Mouse (Mus musculus) midbrain, embryonic 13.5 days (tissue): ENCODE measurements around the gene Cygb. TPM values are rescaled to one million over a fixed set of nuclear protein-coding genes. Genes with fewer than 3 reads are reported as not detected.

Experiments used
- ATAC-seq: fragments of 200-750 bp; cut with Nextera tagmentation; 2 replicates; pipeline ENCODE4 v1.8.0; 2017; ENCODE audit warnings: mild to moderate bottlenecking, moderate TSS enrichment, moderate library complexity
- H3K27ac ChIP-seq: fragments of 300-500 bp; sonication (generic); 2 replicates; pipeline ENCODE4 v1.5.1; 2015; ENCODE audit warnings: inconsistent platforms, mild to moderate bottlenecking, moderate library complexity
- H3K27me3 ChIP-seq: fragments of 300-500 bp; sonication (generic); 2 replicates; pipeline ENCODE4 v1.6.1; 2015; ENCODE audit warnings: mild to moderate bottlenecking, inconsistent platforms
- H3K36me3 ChIP-seq: fragments of 300-500 bp; sonication (generic); 2 replicates; pipeline ENCODE4 v1.6.1; 2015; ENCODE audit warnings: mild to moderate bottlenecking, inconsistent platforms
- H3K4me1 ChIP-seq: fragments of 300-500 bp; sonication (generic); replicated peaks from 2 replicates; pipeline ENCODE4 v1.6.1; 2015; ENCODE audit warnings: inconsistent platforms
- H3K4me2 ChIP-seq: fragments of 300-500 bp; sonication (generic); replicated peaks from 2 replicates; pipeline ENCODE4 v1.6.1; 2015; ENCODE audit warnings: moderate library complexity, mild to moderate bottlenecking, inconsistent platforms
- H3K4me3 ChIP-seq: fragments of 300-500 bp; sonication (generic); replicated peaks from 2 replicates; pipeline ENCODE4 v1.5.1; 2015; ENCODE audit warnings: mild to moderate bottlenecking, inconsistent platforms
- H3K9ac ChIP-seq: fragments of 300-500 bp; sonication (generic); replicated peaks from 2 replicates; pipeline ENCODE4 v1.6.1; 2015; ENCODE audit warnings: mild to moderate bottlenecking, inconsistent platforms
- H3K9me3 ChIP-seq: fragments of 300-500 bp; sonication (generic); 2 replicates; pipeline ENCODE4 v1.6.1; 2016; ENCODE audit warnings: mild to moderate bottlenecking, inconsistent platforms
- WGBS: fragments of 180-500 bp; shearing (Covaris S2); methylation state at CpG from one replicate; pipeline ENCODE4 v1.1.7; 2015; 5-methylcytosine and 5-hydroxymethylcytosine counted together
- polyA plus RNA-seq: library from polyadenylated mRNA; unstranded; fragments of >200 nt; fragmentation: Nextera tagmentation; extraction: Ambion mirVana; gene quantifications from 2 replicates; pipeline ENCODE4 v1.2.1, GENCODE M21; 2015

Gene Cygb
- polyA plus RNA-seq, 1 experiment from 2014 or later, result 8.8 TPM

DNA sequence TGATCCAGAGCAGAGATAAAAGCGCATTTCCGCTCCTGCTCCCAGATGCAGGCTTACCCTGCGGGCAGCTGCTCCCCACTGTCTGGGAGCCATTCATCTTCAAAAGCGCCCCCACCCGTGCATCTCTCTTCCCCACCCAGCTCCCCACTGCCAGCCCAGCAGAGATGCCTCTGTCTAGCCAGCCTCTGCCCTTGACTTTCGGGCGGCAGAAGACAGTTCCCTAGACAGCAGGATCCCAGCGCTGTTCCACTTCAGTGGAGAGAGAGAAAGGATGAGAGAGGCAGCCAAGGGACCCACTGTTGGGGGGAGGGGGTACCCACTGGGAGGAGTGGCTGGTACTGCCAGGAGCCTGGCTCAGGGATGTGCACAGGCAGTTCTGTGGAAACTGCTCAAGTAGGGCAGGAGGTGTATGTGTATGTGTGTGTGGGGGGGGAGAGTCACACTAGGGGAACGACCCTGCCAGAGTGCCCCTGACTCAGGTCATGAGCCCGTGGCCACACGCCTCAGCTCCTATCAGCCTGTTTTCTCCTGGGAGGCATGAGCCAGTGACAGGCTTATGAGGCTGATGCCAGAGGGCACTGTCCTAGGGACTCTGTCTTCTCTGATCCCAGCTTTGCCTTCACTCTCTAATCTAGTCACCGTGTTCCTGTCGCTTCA, 7.3 kb upstream of the Cygb start:
- peak; percentile 51 for ATAC-seq
- Histone ChIP-seq H3K4me2 (peak overlapping the region; percentile 33), H3K9ac (peak overlapping the region; percentile 49), H3K4me3 (no peak overlapping the region), H3K36me3 (no peaks in the 10 kb centered on the region), H3K4me1 (peaks cover 70% of the 10 kb centered on the region), H3K9me3 (no peaks in the 10 kb centered on the region), H3K27me3 (peaks cover 3% of the 10 kb centered on the region; the same call in 1 of the 2 replicates), H3K27ac (peak overlapping the region; percentile 88)
- WGBS, result 14% methylated on average over 13 of the region's 13 CpGs

DNA sequence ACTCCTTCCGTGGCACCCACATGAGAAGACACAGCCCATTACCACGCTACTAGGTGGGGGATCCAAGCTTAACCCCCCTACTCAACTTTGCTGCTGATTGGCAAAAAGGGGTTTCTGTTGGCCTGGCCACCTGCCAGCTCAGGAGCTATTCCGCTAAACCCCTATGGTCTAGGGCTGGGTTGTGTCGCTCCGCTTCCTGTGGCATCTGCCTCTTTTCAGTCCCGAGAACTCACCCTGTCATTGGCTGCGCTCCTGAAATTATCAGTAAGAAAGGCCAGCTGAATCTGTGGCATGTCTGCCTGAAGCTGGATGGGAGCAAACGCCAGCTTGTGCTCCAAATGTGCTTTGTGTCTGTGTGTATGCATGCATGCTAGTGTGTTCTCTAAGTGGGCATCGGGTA, 6.1 kb upstream of the Cygb start:
- Histone ChIP-seq H3K36me3 (no peaks in the 10 kb centered on the region), H3K9me3 (no peaks in the 10 kb centered on the region), H3K27me3 (peaks cover 9% of the 10 kb centered on the region; the same call in 1 of the 2 replicates), H3K27ac (peak overlapping the region; percentile 88), H3K4me2 (no peak overlapping the region), H3K4me3 (no peak overlapping the region), H3K4me1 (peaks cover 73% of the 10 kb centered on the region), H3K9ac (0 out of 2 replicates have a peak overlapping the region, but pooled peaks have one; percentile 28)
- no peak for ATAC-seq
- 68% methylated on average over 9 of the region's 9 CpGs for WGBS

DNA sequence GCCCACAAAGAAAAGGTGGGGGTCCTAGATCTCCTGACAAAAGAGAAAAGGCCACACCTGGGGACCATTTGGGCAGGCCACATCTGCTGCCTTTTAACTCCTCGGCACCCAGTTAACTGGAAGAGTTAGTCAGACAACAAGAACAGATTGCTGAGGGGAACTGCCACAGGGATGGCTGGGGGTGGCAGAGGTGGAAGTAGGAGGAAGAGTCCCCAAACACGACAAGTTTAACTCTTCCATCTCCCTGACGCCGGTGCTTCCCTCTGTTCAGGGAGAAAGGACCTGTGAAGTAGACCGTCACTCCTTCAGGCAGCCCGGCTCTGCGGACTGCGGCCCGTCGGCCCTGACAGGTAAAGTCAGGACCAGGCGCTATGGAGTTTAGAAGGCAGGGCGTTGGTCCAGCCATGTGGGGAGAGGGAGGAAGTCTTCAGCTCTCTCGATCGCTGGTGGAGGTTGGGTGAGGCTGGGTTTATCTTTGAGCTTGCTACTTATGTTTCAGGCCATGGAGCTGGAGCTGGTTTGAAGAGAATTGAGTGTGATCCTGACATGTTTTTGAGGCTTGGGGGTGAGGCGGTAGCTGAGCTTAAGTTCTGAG, 5.0 kb upstream of the Cygb start:
- Histone ChIP-seq H3K9ac (no peak overlapping the region), H3K36me3 (no peaks in the 10 kb centered on the region), H3K27me3 (peaks cover 19% of the 10 kb centered on the region), H3K9me3 (no peaks in the 10 kb centered on the region), H3K4me1 (peaks cover 71% of the 10 kb centered on the region), H3K27ac (no peak overlapping the region), H3K4me3 (no peak overlapping the region), H3K4me2 (no peak overlapping the region)
- 80% methylated on average over 15 of the region's 15 CpGs for WGBS
- ATAC-seq, result no peak

DNA sequence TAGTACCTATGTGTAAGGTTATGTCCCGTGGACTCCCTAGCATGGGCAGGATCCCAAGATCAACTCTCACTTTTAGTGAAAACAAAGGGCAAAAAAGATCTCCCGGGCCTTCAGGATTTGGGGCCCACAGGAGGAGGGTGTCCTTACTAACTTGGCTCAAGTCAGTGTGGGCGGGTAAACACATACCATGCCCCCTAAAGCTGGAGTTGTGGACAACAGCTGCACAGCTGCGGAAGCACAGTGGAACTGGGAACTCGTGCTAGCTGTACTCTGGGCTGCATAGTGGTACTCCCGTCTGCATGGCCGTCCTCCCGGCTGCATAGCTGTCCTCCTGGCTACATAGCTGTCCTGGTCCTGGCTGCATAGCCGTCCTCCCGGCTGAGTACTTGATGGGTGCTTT, 4.1 kb upstream of the Cygb start:
- Histone ChIP-seq H3K9me3 (no peaks in the 10 kb centered on the region), H3K27me3 (peaks cover 25% of the 10 kb centered on the region), H3K4me2 (peak overlapping the region; percentile 53; the same call in 1 of the 2 replicates), H3K9ac (no peak overlapping the region), H3K36me3 (no peaks in the 10 kb centered on the region), H3K4me1 (peaks cover 71% of the 10 kb centered on the region), H3K4me3 (no peak overlapping the region), H3K27ac (peak overlapping the region; percentile 84; the same call in 1 of the 2 replicates)
- no peak for ATAC-seq
- WGBS, result 56% methylated on average over 10 of the region's 10 CpGs

DNA sequence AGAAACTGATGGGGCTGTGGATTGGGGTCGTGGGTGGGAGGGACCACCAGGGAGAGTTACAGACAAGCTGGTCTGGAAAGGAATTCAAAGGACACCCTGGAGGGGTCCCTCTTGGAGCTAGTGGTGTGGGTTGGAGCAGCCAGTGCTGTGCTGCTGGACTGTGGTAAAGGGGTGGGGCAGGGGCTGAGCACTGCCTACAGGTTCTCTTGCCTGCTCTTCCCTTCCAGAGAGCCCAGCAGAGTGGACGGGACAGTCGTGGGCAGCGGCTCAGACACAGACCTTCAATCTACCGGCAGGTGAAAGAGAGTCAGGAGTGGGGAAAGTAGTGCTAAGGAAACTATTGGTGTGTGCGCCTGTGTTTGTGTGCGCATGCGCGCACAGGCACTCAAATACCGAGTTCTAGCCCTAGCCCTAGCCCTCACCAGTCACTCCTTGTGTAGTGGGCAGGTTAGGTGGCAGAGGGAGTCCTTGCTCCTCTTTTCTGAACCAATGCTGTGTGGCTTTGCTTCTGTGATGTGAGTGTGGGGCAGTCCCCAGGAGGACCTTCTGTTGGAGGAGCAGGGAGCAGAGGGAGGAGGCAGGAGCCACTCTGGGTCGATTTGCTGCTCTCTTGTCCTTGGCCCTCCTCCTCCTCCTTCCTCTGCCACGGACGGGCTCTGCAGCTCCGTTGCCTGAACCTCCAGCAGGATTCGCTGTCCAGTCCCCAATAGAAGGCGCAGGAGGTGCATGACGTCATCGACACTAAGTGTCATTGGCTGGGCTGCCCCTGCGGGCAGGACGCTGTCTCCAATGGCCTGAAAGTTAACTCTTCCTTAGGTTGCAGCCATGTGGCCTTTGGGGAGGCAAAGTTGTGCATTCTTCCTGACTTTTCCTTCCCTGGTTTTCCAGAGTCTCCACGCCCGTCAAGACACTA, 3.5 kb upstream of the Cygb start:
- ATAC-seq, result peak; percentile 79
- H3K4me1 ChIP-seq, result peaks cover 71% of the 10 kb centered on the region
- no peaks in the 10 kb centered on the region for H3K36me3 ChIP-seq
- H3K27me3 ChIP-seq, result peaks cover 32% of the 10 kb centered on the region
- WGBS, result 11% methylated on average over 22 of the region's 22 CpGs
- H3K27ac ChIP-seq, result peak overlapping the region; percentile 84
- H3K9ac ChIP-seq, result peak overlapping the region; percentile 61
- peak overlapping the region; percentile 28 for H3K4me3 ChIP-seq
- peak overlapping the region; percentile 53 for H3K4me2 ChIP-seq
- no peaks in the 10 kb centered on the region for H3K9me3 ChIP-seq

DNA sequence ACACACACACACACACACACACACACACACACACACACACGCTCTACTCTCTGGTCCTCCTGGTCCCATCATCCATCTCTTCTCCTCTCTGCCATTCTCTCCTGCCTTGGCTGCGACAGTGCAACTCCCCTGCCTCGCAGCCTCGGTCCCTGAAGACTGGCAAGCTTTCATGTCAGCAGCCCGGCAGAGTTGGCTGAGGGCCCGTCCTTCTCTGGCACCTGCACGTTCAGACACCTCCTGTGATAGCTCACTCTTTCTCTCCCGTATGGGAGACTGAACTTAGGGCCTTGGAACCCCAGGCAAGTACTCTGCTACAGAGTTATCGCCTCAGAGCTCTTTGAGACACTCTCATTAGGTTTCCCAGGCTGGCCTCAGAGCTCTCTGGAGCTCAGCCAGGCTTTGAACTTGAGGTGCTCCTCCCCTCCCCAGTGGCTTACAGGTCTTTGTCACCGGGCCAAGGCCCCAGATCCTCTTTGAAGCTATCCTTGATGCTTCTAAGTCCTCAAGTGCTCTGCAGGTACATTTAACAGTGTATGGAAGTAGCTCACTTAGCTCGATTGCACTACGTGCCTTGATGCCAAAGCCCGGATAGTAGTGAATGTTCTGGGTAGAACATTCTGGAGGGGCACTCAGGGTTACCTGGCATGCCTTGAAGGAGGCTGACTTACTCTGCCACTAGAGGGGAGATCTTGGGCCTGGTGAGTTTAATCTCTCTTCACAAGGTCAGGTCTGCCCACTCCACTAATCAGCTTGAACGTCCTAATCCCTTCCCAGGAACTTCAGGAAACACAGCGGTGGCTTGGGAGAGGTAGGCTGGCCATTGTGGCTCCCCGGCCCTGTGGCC, 2.5 kb upstream of the Cygb start:
- Histone ChIP-seq H3K27ac (peak overlapping the region; percentile 1; the same call in 1 of the 2 replicates), H3K4me2 (peak overlapping the region; percentile 53), H3K4me1 (peaks cover 64% of the 10 kb centered on the region), H3K9me3 (no peaks in the 10 kb centered on the region), H3K27me3 (peaks cover 42% of the 10 kb centered on the region), H3K4me3 (no peak overlapping the region), H3K36me3 (no peaks in the 10 kb centered on the region), H3K9ac (no peak overlapping the region)
- ATAC-seq, result no peak
- 68% methylated on average over 16 of the region's 16 CpGs for WGBS

DNA sequence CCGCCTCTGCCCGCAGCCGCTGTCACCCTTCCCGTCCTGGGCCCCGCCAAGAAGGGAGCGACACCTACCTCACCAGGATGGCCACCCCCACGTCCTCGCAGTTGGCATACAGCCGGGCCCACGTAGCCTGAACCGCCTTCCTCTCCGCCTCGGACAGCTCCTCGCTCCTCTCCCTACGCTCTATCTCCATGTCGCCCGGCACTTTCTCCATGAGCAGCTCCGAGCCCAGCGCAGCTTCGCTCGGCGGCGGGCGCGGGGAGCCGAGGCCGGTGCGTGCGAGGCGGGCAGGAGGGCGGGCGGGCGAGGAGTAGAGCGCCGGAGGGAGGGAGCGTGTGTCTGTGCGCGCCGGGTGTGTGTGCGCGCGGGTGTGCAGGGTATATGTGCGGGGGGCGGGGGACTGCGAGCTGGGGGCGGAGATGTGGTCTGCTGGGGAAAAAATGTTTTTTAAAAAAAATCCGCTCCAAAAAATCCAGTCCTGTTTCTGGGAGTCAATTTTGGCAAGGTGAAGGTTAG, 348 bp downstream of the Cygb start:
- peak overlapping the region; percentile 55 for H3K4me3 ChIP-seq
- H3K4me1 ChIP-seq, result peaks cover 47% of the 10 kb centered on the region
- H3K9ac ChIP-seq, result peak overlapping the region; percentile 76
- H3K9me3 ChIP-seq, result no peaks in the 10 kb centered on the region
- under 1% methylated on average over 46 of the region's 47 CpGs for WGBS
- H3K36me3 ChIP-seq, result no peaks in the 10 kb centered on the region
- H3K27ac ChIP-seq, result no peak overlapping the region; the same call in 1 of the 2 replicates
- 0 out of 2 replicates have a peak, but pooled peaks have one; percentile 25 for ATAC-seq
- H3K4me2 ChIP-seq, result peak overlapping the region; percentile 91
- peaks cover 58% of the 10 kb centered on the region for H3K27me3 ChIP-seq

DNA sequence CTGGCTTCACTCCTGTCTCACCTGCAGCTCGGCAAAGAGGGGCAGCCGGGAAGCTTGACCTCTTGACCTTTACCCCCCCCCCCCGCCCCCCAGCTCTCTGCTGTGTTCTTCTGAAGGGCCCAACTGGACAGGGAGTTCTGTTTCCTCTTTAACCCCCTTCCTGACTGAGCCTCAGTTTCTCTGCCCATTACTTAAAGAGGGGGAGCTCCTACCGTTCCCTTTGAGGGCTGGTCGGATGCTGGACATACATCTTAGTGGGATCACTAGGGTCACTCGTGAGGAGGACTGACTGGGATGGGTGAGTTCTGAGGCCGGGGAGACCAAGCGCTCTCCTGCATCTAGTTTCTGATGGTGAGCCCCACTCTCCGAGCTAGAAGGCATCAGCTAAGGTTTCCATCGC, 879 bp downstream of the Cygb start, which contains the start of gene Prcd:
Prcd (plus strand) TSS at position 301 of the 400 bp plus-strand sequence.
- Histone ChIP-seq H3K9me3 (no peaks in the 10 kb centered on the region), H3K4me2 (peak within 1 kb of the TSS; percentile 91), H3K36me3 (no peaks in the 10 kb centered on the region), H3K9ac (peak within 1 kb of the TSS; percentile 76), H3K27ac (no peak within 1 kb of the TSS; the same call in 1 of the 2 replicates), H3K4me3 (peak within 1 kb of the TSS; percentile 55), H3K4me1 (peaks cover 45% of the 10 kb centered on the region), H3K27me3 (peaks cover 63% of the 10 kb centered on the region)
- ATAC-seq, result no peak
- WGBS, result 3% methylated on average over 9 of the region's 10 CpGs

DNA sequence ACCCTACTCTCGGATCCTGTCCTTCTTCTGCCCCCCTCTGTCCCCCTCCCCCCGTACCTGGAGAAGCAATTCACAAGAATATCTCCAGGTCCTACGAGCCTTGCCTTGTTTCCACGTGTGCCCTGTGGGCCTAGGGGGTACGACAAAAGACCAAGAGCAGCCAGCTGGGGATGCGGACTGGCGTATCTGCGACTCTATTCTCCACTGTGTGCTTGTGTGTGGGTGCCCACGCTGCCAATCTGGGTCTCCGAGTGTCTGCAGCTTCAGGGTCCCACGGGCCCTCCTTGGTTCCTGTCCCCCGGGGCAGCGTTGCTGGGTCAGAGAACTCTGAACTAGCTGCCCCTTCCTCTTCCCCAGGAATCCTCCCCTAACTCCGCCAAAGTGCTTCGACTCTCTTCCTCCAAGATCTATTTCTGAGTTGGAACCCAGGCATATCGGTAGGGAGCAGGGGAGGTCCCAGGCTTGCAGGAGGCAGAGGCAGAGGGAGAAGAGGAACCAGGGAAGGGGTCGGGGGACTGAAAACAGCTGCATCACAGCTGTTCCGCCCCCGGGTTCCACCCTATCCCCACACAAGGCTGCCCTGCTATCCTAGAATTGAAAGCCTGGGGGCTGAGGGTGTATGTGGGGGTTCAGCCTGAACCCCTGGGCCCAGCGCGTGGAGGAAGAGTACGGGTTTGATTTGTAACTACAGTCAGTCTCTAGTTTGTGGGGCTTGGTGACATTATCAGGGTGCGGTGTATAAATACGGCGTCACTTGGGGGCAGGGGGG, 1.6 kb downstream of the Cygb start:
- H3K4me1 ChIP-seq, result peaks cover 38% of the 10 kb centered on the region
- peak overlapping the region; percentile 55 for H3K4me3 ChIP-seq
- H3K9me3 ChIP-seq, result no peaks in the 10 kb centered on the region
- no peak overlapping the region for H3K9ac ChIP-seq
- H3K27me3 ChIP-seq, result peaks cover 65% of the 10 kb centered on the region
- WGBS, result 61% methylated on average over 25 of the region's 25 CpGs
- no peaks in the 10 kb centered on the region for H3K36me3 ChIP-seq
- H3K4me2 ChIP-seq, result peak overlapping the region; percentile 91
- ATAC-seq, result no peak
- H3K27ac ChIP-seq, result no peak overlapping the region

DNA sequence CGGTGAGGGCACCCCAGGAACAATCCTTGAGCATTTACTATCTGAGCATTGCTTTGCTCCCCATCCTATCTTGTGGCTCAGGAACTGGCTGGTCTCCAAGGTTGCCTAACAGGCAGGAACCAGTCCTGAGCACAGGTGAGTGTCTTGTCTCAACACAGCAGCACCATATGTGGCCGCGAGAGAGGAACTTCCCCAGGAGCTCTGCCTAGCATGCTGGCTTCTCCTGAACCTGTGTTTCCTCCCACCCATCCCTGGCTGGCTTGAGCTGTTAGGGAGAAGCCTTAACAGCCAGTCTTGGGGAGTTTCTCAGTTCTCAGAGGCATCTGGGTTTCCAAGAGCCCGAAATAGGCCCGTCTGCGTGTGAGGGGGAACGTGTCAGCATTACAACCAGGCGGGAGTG, 2.8 kb downstream of the Cygb start:
- H3K27me3 ChIP-seq, result peaks cover 61% of the 10 kb centered on the region
- no peak overlapping the region for H3K4me2 ChIP-seq
- WGBS, result 89% methylated on average over 8 of the region's 8 CpGs
- H3K27ac ChIP-seq, result no peak overlapping the region
- H3K9ac ChIP-seq, result no peak overlapping the region
- H3K4me1 ChIP-seq, result peaks cover 27% of the 10 kb centered on the region
- H3K36me3 ChIP-seq, result no peaks in the 10 kb centered on the region
- no peak for ATAC-seq
- H3K9me3 ChIP-seq, result no peaks in the 10 kb centered on the region
- no peak overlapping the region for H3K4me3 ChIP-seq
